Mouse (Mus musculus) adrenal gland, adult 18-20 months (tissue): ENCODE results near the gene 4932414N04Rik. TPM values are rescaled to one million over a fixed set of nuclear protein-coding genes. Genes with fewer than 3 reads are reported as not detected.

ENCODE experiments used
- total RNA-seq, 2 experiments: library from RNA; stranded (reverse); gene quantifications; 1 replicate in 1 of 2; 2 replicates in 1 of 2; pipeline ENCODE4 v1.2.3; 2021

Gene 4932414N04Rik
- total RNA-seq, 2 experiments from 2014 or later, result not detected

Other genes with a start within 250 kb of the 4932414N04Rik start
- 10 to 100 TPM; 48.1 to 55.6 TPM for gene Stk39, start 184.2 kb upstream of the 4932414N04Rik start, total RNA-seq
- gene 4933409G03Rik, start 74.1 kb upstream of the 4932414N04Rik start, total RNA-seq, result not detected
- gene Cers6, start 205.0 kb downstream of the 4932414N04Rik start, total RNA-seq, result 1 to 10 TPM; 5.2 to 8.2 TPM